ENCODE assay signal across 8 mouse cellular contexts in the genomic region with DNA sequence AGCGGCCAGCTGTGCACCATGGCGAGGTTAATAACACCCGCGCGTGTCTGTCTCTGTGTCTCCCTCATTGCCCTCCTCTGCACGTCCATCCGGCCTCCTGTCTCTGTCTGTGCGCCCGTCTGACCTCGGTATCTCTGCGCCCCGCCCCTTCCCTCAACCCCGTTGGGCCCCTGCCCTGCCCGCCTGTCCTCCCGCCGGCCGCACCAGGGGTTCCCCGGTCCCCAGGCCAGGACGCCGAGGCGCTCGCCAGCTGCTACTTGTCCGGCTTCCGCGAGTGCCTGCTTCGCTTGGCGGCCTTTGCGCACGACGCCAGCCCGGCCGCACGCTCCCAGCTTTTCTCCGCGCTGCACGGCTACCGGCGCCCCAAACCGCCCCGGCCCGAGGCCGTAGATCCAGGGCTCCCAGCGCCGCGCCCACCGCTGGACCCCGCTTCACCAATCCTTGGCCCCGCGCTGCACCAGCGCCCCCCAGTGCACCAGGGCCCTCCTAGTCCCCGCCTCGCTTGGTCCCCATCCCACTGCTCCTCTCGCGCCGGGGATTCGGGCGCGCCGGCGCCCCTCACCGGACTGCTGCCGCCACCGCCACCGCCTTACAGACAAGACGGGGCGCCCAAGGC. TPM values are rescaled to one million over a fixed set of nuclear protein-coding genes. Genes with fewer than 3 reads are reported as not detected.
DNase-seq lines count a peak whose midpoint lies in the region; ATAC-seq and TF ChIP-seq lines count a peak whose summit lies in the region.

Gene 9130213A22Rik (minus strand): TSS at position 254 of the 616 bp plus-strand sequence.

- peak; percentile 82 for TF ChIP-seq CTCF in heart, adult 2 months (IDR thresholded peaks at IDR 0.05)

- TF ChIP-seq POLR2A in heart, adult 2 months (IDR thresholded peaks at IDR 0.05; ENCODE audit: insufficient read depth, low read depth, low read length): no peak

- peak within 1 kb of the TSS; percentile 79 for H3K9ac ChIP-seq in heart, adult 2 months (ENCODE audit: low read depth, low read length)

- DNase-seq in cerebellum, adult 11 months: peak; percentile 82
- DNase-seq in embryonic facial prominence, embryonic 10.5 days (ENCODE audit: low spot score): peak; percentile 94
- peak; percentile 93 for DNase-seq in heart, adult 2 months
- DNase-seq in kidney, adult 9 months: peak; percentile 90
- DNase-seq in liver: peak; percentile 87
- peak; percentile 79 to 89 for DNase-seq in spleen, postnatal 4 days (ENCODE audit: low spot score in 2 of 2)

- H3K79me2 ChIP-seq in heart, adult 2 months (replicated peaks; ENCODE audit: control insufficient read depth, insufficient read depth, low read length): no peaks in the 10 kb centered on the region

- under 1% methylated on average over 66 of the region's 66 CpGs for WGBS in embryonic facial prominence, embryonic 10.5 days
- WGBS in heart, adult 2 months: under 1% methylated on average over 65 of the region's 66 CpGs

- H3K4me3 ChIP-seq in embryonic facial prominence, embryonic 10.5 days: peak within 1 kb of the TSS; percentile 74
- peak within 1 kb of the TSS; percentile 61 for H3K4me3 ChIP-seq in heart, adult 2 months

- H3K27ac ChIP-seq in embryonic facial prominence, embryonic 10.5 days (replicated peaks): peak within 1 kb of the TSS; percentile 82
- peak within 1 kb of the TSS; percentile 88 for H3K27ac ChIP-seq in heart, adult 2 months

- no peaks in the 10 kb centered on the region for H3K9me3 ChIP-seq in embryonic facial prominence, embryonic 10.5 days

- H3K36me3 ChIP-seq in embryonic facial prominence, embryonic 10.5 days (replicated peaks): no peaks in the 10 kb centered on the region
- no peaks in the 10 kb centered on the region for H3K36me3 ChIP-seq in heart, adult 2 months (ENCODE audit: control insufficient read depth, insufficient read depth, low read length)

- H3K4me1 ChIP-seq in embryonic facial prominence, embryonic 10.5 days: peaks cover 67% of the 10 kb centered on the region
- H3K4me1 ChIP-seq in heart, adult 2 months (ENCODE audit: control insufficient read depth, insufficient read depth, low read length): peaks cover 6% of the 10 kb centered on the region; the same call in 1 of the 2 replicates

- intact Hi-C loops in heart, adult 2 months (cut with DNase I): loop anchor here (1.0 to 5.0 kb wide), 2 partner anchors 55 to 155 kb away; partner anchors contain the start of gene Slc25a35

- TF ChIP-seq EP300 in heart, adult 2 months (IDR thresholded peaks at IDR 0.05; ENCODE audit: insufficient read depth, low read depth, low read length): peak; percentile 52; the same call in 1 of the 2 replicates

- H3K27me3 ChIP-seq in embryonic facial prominence, embryonic 10.5 days (replicated peaks; ENCODE audit: low read depth, poor library complexity, severe bottlenecking): peaks cover 39% of the 10 kb centered on the region
- no peaks in the 10 kb centered on the region for H3K27me3 ChIP-seq in heart, adult 2 months (ENCODE audit: control insufficient read depth, insufficient read depth, low read length)

- no peak for ATAC-seq in cerebellum, adult (ENCODE audit: insufficient number of reproducible peaks, low FRiP score, low TSS enrichment)
- ATAC-seq in monocyte, adult 5-6 weeks (replicated peaks; ENCODE audit: insufficient number of reproducible peaks, low FRiP score, low TSS enrichment, poor library complexity, severe bottlenecking): 0 out of 2 replicates have a peak, but pooled peaks have one; percentile 14

RNA-seq across cellular contexts. Expression of gene 9130213A22Rik, which starts in this region (rescaled TPM):
- polyA plus RNA-seq in embryonic facial prominence, embryonic 10.5 days (2016; fragmentation: Nextera tagmentation; extraction: Ambion mirVana): 0.12 TPM in 1 of 2 replicates, not detected in the other
- under 1 TPM; 0.21 to 0.23 TPM for total RNA-seq in heart, adult 2 months (2021)
- 0.82 and 1.00 TPM in 2 replicates for polyA plus RNA-seq in heart, adult 2 months (2012; rRNA removed)
- not detected in 3 replicates for total RNA-seq in monocyte, adult 5-6 weeks (2017)

Comparison
In these comparisons a context has a peak if more than half of its experiments do, and no peak if none do; other contexts are left out.
1. Peak in DNase-seq, H3K4me3 ChIP-seq and H3K27ac ChIP-seq in embryonic facial prominence, embryonic 10.5 days; RNA of the gene not detected or under 1 TPM.
2. Peak in DNase-seq, H3K4me3 ChIP-seq, H3K27ac ChIP-seq and H3K9ac ChIP-seq in heart, adult 2 months; RNA of the gene not detected or under 1 TPM.
3. Peak in ATAC-seq in monocyte, adult 5-6 weeks; RNA of the gene not detected or under 1 TPM.